Mouse (Mus musculus): ENCODE measurements around the gene Agmat.

Agmat gene

GRCm38 (mm10) chr4:141746578-141747346, at the start of gene Agmat:
Agmat (plus strand) TSS chr4:141746672.
- no peak for DNase-seq (ENCODE audit: low spot score in 2 of 2)

DNA sequence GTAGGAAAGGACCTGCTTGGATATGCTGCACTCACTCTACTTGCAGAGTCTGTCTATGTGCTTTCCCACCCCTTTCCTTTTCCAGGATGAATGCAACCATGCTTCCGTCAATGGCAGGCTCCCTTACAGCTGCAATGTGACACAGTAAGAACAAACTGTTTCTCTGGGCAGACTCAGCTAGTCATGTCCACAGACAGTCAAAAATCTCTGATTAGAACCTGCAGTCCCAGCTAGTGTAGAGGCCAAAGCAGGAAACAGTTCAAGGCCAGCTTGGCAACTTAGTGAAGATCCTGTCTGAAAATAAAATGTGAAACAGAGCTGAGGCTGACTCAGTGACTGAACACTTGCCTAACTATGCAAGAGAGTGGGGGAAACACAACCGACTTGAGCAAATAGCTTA, 41.8 kb upstream of the Agmat start:
- DNase-seq (ENCODE audit: low spot score in 2 of 2): no peak

DNA sequence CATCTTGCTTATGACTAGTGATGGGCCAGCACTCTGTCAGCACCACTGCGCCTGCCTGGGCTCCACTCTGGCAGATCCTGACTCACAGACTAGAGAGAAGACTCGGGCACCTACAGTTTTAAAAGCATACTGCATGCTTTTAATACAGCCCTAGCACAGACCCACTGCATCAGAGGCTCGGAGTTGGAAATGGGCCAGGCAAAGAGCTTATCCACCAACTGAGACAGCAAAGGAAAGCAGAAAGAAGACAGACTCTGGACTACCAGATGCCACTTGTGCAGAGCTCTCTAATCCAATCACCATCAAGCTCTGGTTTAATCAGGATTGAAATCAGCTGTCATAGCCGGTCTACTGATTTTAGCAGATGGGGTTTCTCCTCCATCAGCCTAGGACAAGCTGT, 41.1 kb upstream of the Agmat start:
- DNase-seq (ENCODE audit: low spot score in 2 of 2): no peak

- no peak for DNase-seq (ENCODE audit: low spot score in 2 of 2)
These were observed 38.5 kb upstream of the Agmat start for GRCm38 (mm10) chr4:141708005-141708404.

DNA sequence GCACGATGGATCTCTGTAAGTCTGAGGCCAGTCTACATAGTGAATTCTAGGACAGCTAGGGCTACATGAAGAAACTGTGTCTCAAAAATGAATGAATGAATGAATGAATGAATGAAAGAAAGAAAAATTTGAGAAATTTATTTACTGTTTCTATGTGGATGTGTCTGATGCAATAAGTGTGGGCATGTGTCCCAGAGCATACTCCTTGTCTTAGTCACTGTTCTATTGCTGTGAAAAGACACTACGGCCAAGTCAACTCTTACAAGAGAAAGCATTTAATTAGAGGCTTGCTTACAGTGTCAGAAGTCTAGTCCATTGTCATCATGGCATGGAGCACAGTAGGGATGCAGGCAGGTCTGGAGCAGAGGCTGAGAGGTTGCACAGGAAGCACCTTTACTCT, 37.5 kb upstream of the Agmat start:
- DNase-seq (ENCODE audit: low spot score in 2 of 2): no peak

DNA sequence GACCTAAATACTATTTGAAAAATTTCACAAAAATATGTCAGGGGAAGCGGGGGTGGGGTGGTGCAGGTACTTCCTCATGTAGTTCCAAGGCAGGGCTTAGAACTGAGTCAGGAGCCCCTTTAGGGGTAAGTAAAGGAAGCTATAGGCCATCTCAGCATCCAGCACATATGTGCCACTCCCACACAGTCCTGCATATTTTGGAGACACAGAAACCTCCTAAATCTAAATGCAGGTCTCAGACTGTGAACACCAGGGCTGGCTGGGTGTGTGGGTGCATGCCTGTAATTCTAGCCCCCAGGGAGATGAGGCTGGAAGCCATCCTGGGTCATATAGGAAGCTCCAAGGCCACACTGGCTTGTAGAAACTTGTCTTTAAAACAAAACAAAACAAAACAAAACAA, 35.2 kb upstream of the Agmat start:
- no peak for DNase-seq (ENCODE audit: low spot score in 2 of 2)

DNA sequence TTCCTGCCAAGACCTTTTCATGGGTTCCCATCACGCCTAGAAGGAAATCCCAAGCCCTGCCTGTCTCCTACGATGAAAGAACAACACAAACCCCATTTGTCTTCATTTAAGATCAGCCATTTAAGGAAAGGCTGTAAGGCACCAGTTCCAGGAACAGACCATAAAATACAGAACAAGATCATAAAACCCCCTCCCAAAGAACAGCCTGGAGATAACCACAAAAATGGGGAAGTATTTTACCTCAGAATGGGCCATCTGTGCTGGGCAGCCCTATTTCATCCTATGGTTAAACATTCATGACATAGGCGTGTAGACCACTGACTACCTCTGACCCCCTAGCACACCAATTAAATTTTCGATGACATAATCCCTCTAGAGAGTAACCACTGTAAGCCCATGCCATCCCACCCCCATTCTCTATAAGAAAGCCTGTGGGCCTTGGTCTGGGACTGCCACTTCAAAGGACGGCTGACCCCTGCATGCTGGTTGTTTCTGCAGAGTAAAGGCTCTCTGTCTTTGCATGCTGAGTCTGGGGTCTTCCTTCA, 32.8 kb upstream of the Agmat start:
- no peak for DNase-seq (ENCODE audit: low spot score in 2 of 2)

GRCm38 (mm10) chr4:141715027-141715426, 31.4 kb upstream of the Agmat start:
- DNase-seq (ENCODE audit: low spot score in 2 of 2): no peak

DNA sequence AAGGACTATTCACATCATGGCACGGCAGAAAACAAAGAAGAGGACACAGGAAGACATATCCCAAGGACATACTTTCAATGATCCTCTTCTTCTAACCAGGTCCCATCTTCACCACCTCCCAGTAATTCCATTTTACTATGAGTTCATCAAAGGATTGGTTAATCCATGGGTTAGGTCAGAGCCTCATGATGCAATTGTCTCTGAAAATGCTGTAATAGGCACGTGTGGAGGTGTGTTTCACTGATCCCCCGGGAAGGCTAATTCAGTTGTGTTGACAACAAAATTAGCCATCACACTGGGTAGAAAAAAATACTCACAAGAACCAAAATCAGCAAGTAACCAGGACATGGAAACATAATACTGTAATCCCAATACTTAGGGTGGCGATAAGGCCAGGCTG, 28.8 kb upstream of the Agmat start:
- DNase-seq (ENCODE audit: low spot score in 2 of 2): no peak

DNA sequence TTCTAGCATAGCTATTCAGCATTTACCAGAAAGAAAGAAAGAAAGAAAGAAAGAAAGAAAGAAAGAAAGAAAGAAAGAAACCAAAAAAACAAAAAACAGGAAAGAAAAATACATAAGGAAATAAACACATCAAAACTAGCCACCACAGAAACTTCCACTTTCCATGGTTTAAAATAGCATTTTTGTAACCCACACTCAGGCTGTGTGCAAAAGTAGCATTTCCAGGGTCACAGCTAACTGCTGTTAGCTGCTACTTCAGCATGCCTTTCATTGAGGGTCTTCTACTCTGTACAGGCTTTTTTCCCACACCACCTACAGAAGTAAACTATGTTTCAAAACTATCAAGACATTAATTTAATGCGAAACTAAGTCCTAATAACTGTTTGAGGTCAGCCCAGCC, 27.2 kb upstream of the Agmat start:
- DNase-seq (ENCODE audit: low spot score in 2 of 2): no peak

GRCm38 (mm10) chr4:141720761-141721523, 25.5 kb upstream of the Agmat start:
- no peak for DNase-seq (ENCODE audit: low spot score in 2 of 2)

DNA sequence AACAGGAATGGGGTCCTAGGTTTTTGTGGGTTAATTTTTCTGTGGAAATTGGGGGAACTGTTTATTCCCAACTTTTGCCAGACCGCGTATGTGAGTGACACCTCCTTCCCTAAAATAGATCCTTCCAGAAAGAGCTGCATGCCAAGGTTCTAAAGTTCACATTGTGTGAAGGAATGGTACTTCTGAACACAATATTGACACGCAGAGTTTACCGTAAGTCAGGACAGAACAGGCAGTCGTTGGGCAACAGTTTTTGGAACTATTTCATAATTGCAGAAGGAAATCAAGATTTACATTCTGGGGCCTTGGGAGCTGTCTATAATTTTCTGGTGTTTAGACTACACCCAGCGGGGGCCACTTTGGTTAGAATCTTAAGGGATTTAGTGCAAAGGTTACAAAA, 24.5 kb upstream of the Agmat start:
- DNase-seq (ENCODE audit: low spot score in 2 of 2): no peak

- peak; percentile 93 to 96 for DNase-seq (ENCODE audit: low spot score in 2 of 2)
These were observed 23.5 kb upstream of the Agmat start, which contains the start of gene Ddi2 for GRCm38 (mm10) chr4:141722731-141723672. Ddi2 (minus strand) TSS chr4:141723419.

DNA sequence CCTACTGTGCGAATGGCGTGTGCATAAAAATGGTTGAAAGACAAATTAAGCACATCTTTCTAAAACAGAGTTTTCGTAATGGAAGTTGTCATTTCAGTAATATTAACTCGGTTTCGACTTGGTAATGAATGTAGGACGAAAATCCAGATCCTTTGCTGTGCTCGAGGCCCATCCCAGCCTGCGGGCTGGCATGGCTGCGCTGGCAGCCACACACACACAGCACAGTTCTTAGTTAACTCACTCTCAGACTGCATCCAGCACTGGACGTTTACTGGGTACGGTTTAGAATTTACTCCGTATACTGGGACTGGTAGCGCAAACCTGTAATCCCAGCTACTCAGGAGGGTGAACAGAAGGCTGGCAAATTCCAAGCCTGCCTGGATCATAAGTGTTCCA, 22.8 kb upstream of the Agmat start:
- DNase-seq (ENCODE audit: low spot score in 2 of 2): no peak

DNA sequence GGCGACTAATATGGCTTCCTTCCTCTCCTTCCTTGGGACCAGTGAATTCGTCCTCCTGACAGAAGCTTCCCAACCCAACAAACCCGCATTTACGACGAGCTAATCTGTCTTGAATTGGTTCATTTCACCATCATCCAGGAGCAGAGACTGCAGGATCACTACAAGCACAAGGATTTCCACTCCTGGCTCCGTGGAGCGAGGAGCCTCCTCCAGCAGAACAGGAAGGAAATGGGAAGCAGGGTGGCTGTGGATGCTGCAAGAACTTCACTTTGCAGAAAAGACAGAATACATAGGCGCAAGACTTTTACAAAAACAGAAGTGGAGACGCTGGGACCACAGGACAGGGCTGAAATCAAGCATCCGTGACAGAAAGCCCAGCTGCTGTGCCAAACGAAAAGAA, 21.9 kb upstream of the Agmat start:
- DNase-seq (ENCODE audit: low spot score in 2 of 2): no peak

DNA sequence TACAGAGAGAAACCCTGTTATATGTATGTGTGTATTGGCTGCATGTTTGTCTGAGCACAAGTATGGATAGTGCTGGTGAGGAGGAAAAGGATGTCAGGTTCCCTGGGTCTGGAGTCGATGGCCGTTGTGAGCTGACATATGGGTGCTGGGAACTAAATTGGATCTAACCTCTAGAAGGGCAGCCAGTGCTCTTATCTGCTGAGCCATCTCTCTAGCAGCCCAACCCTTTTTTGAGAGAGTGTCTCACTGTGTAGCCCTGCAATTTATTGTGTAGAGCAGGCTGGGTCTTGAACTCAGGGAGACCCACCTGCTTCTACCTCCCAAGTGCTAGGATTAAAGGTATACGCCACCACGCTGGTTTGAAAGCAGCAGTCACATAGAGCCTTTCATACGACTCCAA, 21.2 kb upstream of the Agmat start:
- DNase-seq (ENCODE audit: low spot score in 2 of 2): no peak

- DNase-seq (ENCODE audit: low spot score in 2 of 2): no peak
These were observed 20.7 kb upstream of the Agmat start for GRCm38 (mm10) chr4:141725738-141726137.

GRCm38 (mm10) chr4:141729266-141729665, 17.2 kb upstream of the Agmat start:
- DNase-seq (ENCODE audit: low spot score in 2 of 2): no peak

DNA sequence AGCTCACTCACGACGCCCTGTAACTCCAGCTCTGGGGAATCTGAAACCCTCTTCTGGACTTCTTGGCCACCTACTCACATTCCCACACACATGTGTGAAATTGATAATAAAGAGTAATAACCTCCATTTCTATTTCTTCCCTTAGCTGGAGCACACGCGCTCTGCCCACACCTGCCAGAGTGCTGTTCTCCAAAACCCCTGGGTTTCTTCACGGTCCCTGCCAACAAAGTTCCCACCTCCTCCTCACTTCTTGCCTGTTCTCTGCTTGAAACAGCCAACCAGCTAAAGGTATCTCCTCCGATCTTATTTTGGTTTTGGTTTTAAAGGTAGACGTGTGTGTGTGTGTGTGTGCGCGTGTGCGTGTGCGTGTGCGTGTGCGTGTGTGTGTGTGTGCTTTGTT, 16.1 kb upstream of the Agmat start:
- no peak for DNase-seq (ENCODE audit: low spot score in 2 of 2)

- no peak for DNase-seq (ENCODE audit: low spot score in 2 of 2)
These were observed 14.7 kb upstream of the Agmat start for GRCm38 (mm10) chr4:141731766-141732165.

DNA sequence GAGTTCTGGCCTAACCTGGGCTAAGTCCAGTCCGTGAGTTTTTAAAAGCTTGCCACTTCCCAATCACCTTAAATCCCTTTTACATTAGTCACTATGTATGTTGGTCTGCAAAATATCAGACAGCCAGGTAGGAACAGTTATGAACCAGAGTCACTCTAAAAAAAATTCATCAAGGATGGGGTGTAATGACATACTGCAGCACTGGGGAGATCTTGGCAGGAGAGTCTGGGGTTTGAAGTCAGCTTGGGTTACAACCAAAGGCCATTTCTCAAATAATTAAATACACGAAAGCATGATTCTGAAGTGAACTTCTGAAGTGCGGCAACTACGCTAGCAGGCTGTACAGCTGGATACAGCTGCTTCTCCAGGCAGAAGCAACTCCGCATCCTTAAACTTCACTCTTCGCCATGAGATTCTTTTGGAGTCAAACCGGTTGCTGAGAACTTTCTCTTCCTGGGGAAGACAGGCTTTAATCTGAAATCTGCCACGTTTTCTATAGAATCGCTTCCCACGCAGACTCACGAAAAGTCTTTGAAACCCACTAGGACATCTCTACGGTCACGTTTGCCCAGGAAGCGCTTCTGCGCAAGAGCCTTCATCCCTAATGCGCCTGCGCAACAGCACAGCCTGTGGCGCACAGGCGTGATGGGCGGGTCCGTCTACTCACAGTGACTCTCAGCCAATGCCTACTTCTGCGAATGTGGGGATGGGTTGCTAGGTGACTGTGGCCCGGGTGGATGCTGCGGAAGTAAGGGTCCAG, 11.8 kb upstream of the Agmat start:
- peak; percentile 86 to 92 for DNase-seq (ENCODE audit: low spot score in 2 of 2)

Data from spleen, postnatal 4 days (tissue).